Mouse (Mus musculus) stomach, postnatal 0 days (tissue): ENCODE measurements around the gene 1700019N19Rik.

Source experiments
- CTCF ChIP-seq: IDR thresholded peaks from 2 replicates; pipeline ENCODE4 v1.5.1; 2016; ENCODE audit warnings: antibody characterized with exemption, low read depth, mild to moderate bottlenecking, moderate library complexity
- EP300 ChIP-seq: optimal IDR thresholded peaks from 2 replicates; pipeline ENCODE3; 2016; ENCODE audit warnings: antibody characterized with exemption

- TF ChIP-seq CTCF = no peak
- no peak for TF ChIP-seq EP300
Observed at GRCm38 (mm10) chr19:58839345-58839744, 45.1 kb upstream of the 1700019N19Rik start.
